26 mouse cellular contexts compared by ENCODE assay signal in genomic region chr10:79760603-79761143, GRCm38 (mm10). TPM values are rescaled to one million over a fixed set of nuclear protein-coding genes. Genes with fewer than 3 reads are reported as not detected.
"Had no signal": no experiment of that assay in that cellular context is flagged by ENCODE, and none has a peak within 500 bp of the region (broad histone marks: within the 10 kb centered on the region; RNA-seq: fewer than 3 reads in every experiment).

No protein-coding gene starts in this region.

- H3K4me3 ChIP-seq: layer of hippocampus, adult 2 months; limb, embryonic 15.5 days; midbrain, embryonic 12.5 days; midbrain, embryonic 15.5 days; neural tube, embryonic 12.5 days; neural tube, embryonic 15.5 days had no signal

- ATAC-seq: intestine, embryonic 16.5 days; liver, postnatal 0 days; lung, postnatal 0 days; midbrain, embryonic 15.5 days had no signal

- H3K27me3 ChIP-seq: limb, embryonic 15.5 days; midbrain, embryonic 15.5 days; neural tube, embryonic 12.5 days; neural tube, embryonic 15.5 days had no signal

- H3K27ac ChIP-seq: kidney, postnatal 0 days; layer of hippocampus, adult 2 months; limb, embryonic 15.5 days; liver, embryonic 14.5 days; macrophage; midbrain, embryonic 12.5 days; midbrain, embryonic 15.5 days; neural tube, embryonic 12.5 days; neural tube, embryonic 15.5 days had no signal

- H3K9me3 ChIP-seq: limb, embryonic 15.5 days; midbrain, embryonic 12.5 days; midbrain, embryonic 15.5 days; neural tube, embryonic 12.5 days; neural tube, embryonic 15.5 days had no signal

- H3K4me2 ChIP-seq: limb, embryonic 15.5 days; liver, embryonic 11.5 days; lung, embryonic 14.5 days; midbrain, embryonic 12.5 days; midbrain, embryonic 15.5 days; neural tube, embryonic 12.5 days; neural tube, embryonic 15.5 days had no signal

- DNase-seq: kidney, adult 2 months; layer of hippocampus, adult 9-11 months; liver, postnatal 0 days; lung, embryonic 14.5 days; right cerebral cortex, adult 18-20 months; thymus, adult 18-20 months; thymus, postnatal 4 days had no signal

- H3K9ac ChIP-seq: limb, embryonic 15.5 days; liver, embryonic 14.5 days; liver, postnatal 0 days; lung, embryonic 14.5 days; midbrain, embryonic 12.5 days; midbrain, embryonic 15.5 days; neural tube, embryonic 12.5 days; neural tube, embryonic 15.5 days had no signal

RNA-seq across cellular contexts. Expression of gene Fgf22, which starts 5.8 kb away (rescaled TPM):
- total RNA-seq: megakaryocyte-erythroid progenitor cell, adult 5-6 weeks; monocyte, adult 5-6 weeks had no signal
- polyA plus RNA-seq: intestine, embryonic 16.5 days; kidney, adult 2 months; large intestine, adult 2 months; liver, embryonic 11.5 days; liver, embryonic 14.5 days; liver, postnatal 0 days; macrophage; small intestine, adult 2 months; spleen, adult 2 months had no signal

RNA-seq across cellular contexts. Expression of gene Prss57, which starts 30.1 kb away (rescaled TPM):
- total RNA-seq: monocyte, adult 5-6 weeks had no signal
- polyA plus RNA-seq: kidney, embryonic 14.5 days; limb, embryonic 11.5 days; lung, embryonic 14.5 days; macrophage; midbrain, embryonic 15.5 days had no signal
